Mouse (Mus musculus) heart, adult 2 months (tissue): ENCODE data around the gene Olfr283.

Experiments
- CTCF ChIP-seq: fragments of 200-600 bp; IDR thresholded peaks from 2 replicates; pipeline ENCODE4 v1.8.1; 2022; ENCODE audit warnings: antibody characterized with exemption, mild to moderate bottlenecking, moderate library complexity
- EP300 ChIP-seq: fragments of 200-500 bp; IDR thresholded peaks from 2 replicates; pipeline ENCODE4 v1.6.1; 2011; ENCODE audit warnings: low read depth, low read length, control low read depth; ENCODE audit not compliant: insufficient read depth
- POLR2A ChIP-seq: fragments of 200-500 bp; IDR thresholded peaks from 2 replicates; pipeline ENCODE4 v1.6.1; 2011; ENCODE audit warnings: mild to moderate bottlenecking, low read depth, low read length, control low read depth; ENCODE audit not compliant: insufficient read depth

- no peak for TF ChIP-seq CTCF
- no peak for TF ChIP-seq EP300
- TF ChIP-seq POLR2A = no peak
These were observed 2.5 kb downstream of the Olfr283 start for GRCm38 (mm10) chr15:98378209-98378608.
